Mouse (Mus musculus) forebrain, embryonic 11.5 days (tissue): ENCODE measurements around the gene Phka2. TPM values are rescaled to one million over a fixed set of nuclear protein-coding genes. Genes with fewer than 3 reads are reported as not detected.

Experiments
- ATAC-seq: fragments of 200-750 bp; cut with Nextera tagmentation; replicated peaks from 2 replicates; pipeline ENCODE4 v1.8.0; 2017; ENCODE audit warnings: moderate TSS enrichment; ENCODE audit not compliant: low FRiP score
- DNase-seq: peaks from one replicate; pipeline ENCODE4 v3.0.0-alpha.2; 2017; ENCODE audit warnings: low spot score
- H3K27ac ChIP-seq: fragments of 300-500 bp; sonication (generic); 2 replicates; pipeline ENCODE4 v1.5.1; 2014; ENCODE audit warnings: low read depth, low read length
- H3K27me3 ChIP-seq: fragments of 300-500 bp; sonication (generic); 2 replicates; pipeline ENCODE4 v1.6.1; 2014; ENCODE audit warnings: mild to moderate bottlenecking, low read length, mixed read lengths; ENCODE audit not compliant: control insufficient read depth, insufficient read depth
- H3K36me3 ChIP-seq: fragments of 300-500 bp; sonication (generic); 2 replicates; pipeline ENCODE4 v1.6.1; 2014; ENCODE audit warnings: mild to moderate bottlenecking, low read length, moderate library complexity, mixed read lengths; ENCODE audit not compliant: control insufficient read depth, insufficient read depth
- H3K4me1 ChIP-seq: fragments of 300-500 bp; sonication (generic); replicated peaks from 2 replicates; pipeline ENCODE4 v1.6.1; 2014; ENCODE audit warnings: low read length, mixed read lengths; ENCODE audit not compliant: control insufficient read depth, insufficient read depth
- H3K4me2 ChIP-seq: fragments of 300-500 bp; sonication (generic); 2 replicates; pipeline ENCODE4 v1.6.1; 2014; ENCODE audit warnings: low read depth, mild to moderate bottlenecking, low read length, moderate library complexity, mixed read lengths; ENCODE audit not compliant: severe bottlenecking
- H3K4me3 ChIP-seq: fragments of 300-500 bp; sonication (generic); 2 replicates; pipeline ENCODE4 v1.5.1; 2014; ENCODE audit warnings: low read depth, low read length
- H3K9ac ChIP-seq: fragments of 300-500 bp; sonication (generic); 2 replicates; pipeline ENCODE4 v1.6.1; 2014; ENCODE audit warnings: low read length
- H3K9me3 ChIP-seq: fragments of 300-500 bp; sonication (generic); 2 replicates; pipeline ENCODE4 v1.6.1; 2016; ENCODE audit warnings: low read length, mixed read lengths; ENCODE audit not compliant: control insufficient read depth
- WGBS: fragments of 180-500 bp; shearing (Covaris S2); extraction: QIAGEN DNeasy Blood & Tissue Kit; methylation state at CpG from one replicate; pipeline ENCODE4 v1.1.7; 2014; 5-methylcytosine and 5-hydroxymethylcytosine counted together
- polyA plus RNA-seq: library from polyadenylated mRNA; unstranded; fragments of >200 nt; fragmentation: Nextera tagmentation; extraction: Ambion mirVana; gene quantifications from 2 replicates; pipeline ENCODE4 v1.2.1, GENCODE M21; 2014

The Phka2 gene
- polyA plus RNA-seq, 1 experiment from 2014 or later = 23.1 TPM

- DNase-seq (no peak), ATAC-seq (no peak)
- H3K27me3 ChIP-seq = peaks cover 18% of the 10 kb centered on the region
- peaks cover 4% of the 10 kb centered on the region; the same call in 1 of the 2 replicates for H3K4me1 ChIP-seq
- H3K4me3 ChIP-seq = no peak overlapping the region
- no peak overlapping the region for H3K9ac ChIP-seq
- H3K36me3 ChIP-seq = no peaks in the 10 kb centered on the region
- 60% methylated on average over 6 of the region's 6 CpGs for WGBS
- no peaks in the 10 kb centered on the region for H3K9me3 ChIP-seq
- no peak overlapping the region for H3K27ac ChIP-seq
- H3K4me2 ChIP-seq = no peak overlapping the region
These were observed 102.1 kb downstream of the Phka2 start for GRCm38 (mm10) chrX:160603981-160604541.

GRCm38 (mm10) chrX:160609849-160610248 is 107.9 kb downstream of the Phka2 start:
- no peak overlapping the region for H3K9ac ChIP-seq
- DNase-seq (peak; percentile 64), ATAC-seq (no peak)
- WGBS = 27% methylated on average over 3 of the region's 3 CpGs
- H3K27ac ChIP-seq = no peak overlapping the region
- no peaks in the 10 kb centered on the region for H3K9me3 ChIP-seq
- H3K27me3 ChIP-seq = peaks cover 8% of the 10 kb centered on the region
- no peaks in the 10 kb centered on the region for H3K4me1 ChIP-seq
- no peak overlapping the region for H3K4me3 ChIP-seq
- no peak overlapping the region for H3K4me2 ChIP-seq
- no peaks in the 10 kb centered on the region for H3K36me3 ChIP-seq

- no peaks in the 10 kb centered on the region for H3K9me3 ChIP-seq
- no peaks in the 10 kb centered on the region for H3K4me1 ChIP-seq
- peak overlapping the region; percentile 62; the same call in 1 of the 2 replicates for H3K27ac ChIP-seq
- H3K27me3 ChIP-seq = peaks cover 5% of the 10 kb centered on the region
- H3K4me2 ChIP-seq = no peak overlapping the region
- WGBS = 79% methylated on average over 2 of the region's 2 CpGs
- DNase-seq = no peak
- ATAC-seq = 0 out of 2 replicates have a peak, but pooled peaks have one; percentile 55
- no peak overlapping the region for H3K4me3 ChIP-seq
- H3K9ac ChIP-seq = no peak overlapping the region
- H3K36me3 ChIP-seq = no peaks in the 10 kb centered on the region
These were observed 108.5 kb downstream of the Phka2 start for GRCm38 (mm10) chrX:160610482-160610881.

GRCm38 (mm10) chrX:160610882-160611644 is 109.1 kb downstream of the Phka2 start:
- H3K27me3 ChIP-seq = peaks cover 4% of the 10 kb centered on the region
- WGBS = 28% methylated on average over 4 of the region's 4 CpGs
- no peak overlapping the region for H3K4me2 ChIP-seq
- no peaks in the 10 kb centered on the region for H3K9me3 ChIP-seq
- peak overlapping the region; percentile 62; the same call in 1 of the 2 replicates for H3K27ac ChIP-seq
- H3K4me3 ChIP-seq = no peak overlapping the region
- ATAC-seq (peak; percentile 89), DNase-seq (no peak)
- H3K9ac ChIP-seq = no peak overlapping the region
- no peaks in the 10 kb centered on the region for H3K36me3 ChIP-seq
- no peaks in the 10 kb centered on the region for H3K4me1 ChIP-seq

Other genes with a start within 250 kb of the Phka2 start
- gene Adgrg2, start 111.5 kb upstream of the Phka2 start, polyA plus RNA-seq = 0.79 and 1.1 TPM in 2 replicates
- gene Ppef1, start 233.6 kb downstream of the Phka2 start, polyA plus RNA-seq = 0.24 and 0.73 TPM in 2 replicates